Mouse (Mus musculus) erythroblast, embryonic 14.5 days (primary cell): ENCODE results near the gene Rsrp1.

ENCODE experiments used
- GATA1 ChIP-seq: IDR thresholded peaks from 2 replicates; pipeline ENCODE4 v1.6.1; 2012; ENCODE audit warnings: low read length, inconsistent platforms, mixed read lengths
- TAL1 ChIP-seq: IDR thresholded peaks from 3 replicates; pipeline ENCODE4 v1.6.1; 2012; ENCODE audit warnings: low read length, inconsistent platforms, mixed read lengths

DNA sequence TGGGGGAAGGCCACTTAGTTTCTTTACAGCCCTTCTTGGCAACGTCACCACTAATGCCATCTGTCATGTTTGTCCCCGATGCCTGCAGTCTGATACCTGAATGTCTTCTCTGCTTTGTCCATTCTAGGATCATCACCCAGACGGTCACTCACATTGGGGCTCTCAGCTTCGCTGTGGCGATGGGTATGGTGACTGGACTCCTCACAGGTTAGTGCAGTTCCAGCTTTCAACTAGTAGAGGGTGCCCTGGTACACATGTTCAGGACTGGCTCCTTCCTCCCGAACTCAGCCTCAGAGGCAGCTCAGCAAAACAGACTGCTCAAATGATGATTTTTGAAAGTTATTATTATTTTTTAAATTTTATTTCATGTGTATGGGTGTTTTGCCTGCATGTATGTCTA, 31.3 kb upstream of the Rsrp1 start:
- TF ChIP-seq GATA1 (no peak), TAL1 (no peak)
